Mouse (Mus musculus): ENCODE measurements around the gene Map3k7.

DNA sequence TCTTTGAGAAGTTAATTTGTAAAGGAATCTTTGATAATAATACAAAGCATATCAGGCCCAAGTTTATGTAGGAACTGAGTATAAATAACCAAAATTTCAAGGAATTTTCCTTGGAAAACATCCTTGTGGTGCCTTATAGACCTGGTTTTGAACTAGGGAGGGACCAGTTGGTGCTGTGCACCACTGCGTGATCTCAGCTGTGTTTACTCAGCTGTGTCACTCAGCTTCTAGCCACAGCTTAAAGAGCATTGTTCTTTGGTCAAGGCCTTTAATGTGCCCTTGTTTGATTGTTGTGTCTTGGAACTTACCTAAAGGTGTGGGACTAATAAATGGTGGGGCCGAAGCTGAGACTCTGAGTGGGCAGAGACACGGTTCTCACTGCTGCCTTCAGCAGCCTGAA is 43.3 kb downstream of the Map3k7 start:
- TF ChIP-seq CTCF (IDR thresholded peaks at IDR 0.05; ENCODE audit: low read depth) (no peak), EP300 (IDR thresholded peaks at IDR 0.05; ENCODE audit: low read depth) (no peak)

All from liver, embryonic 14.5 days (tissue).